Mouse (Mus musculus) gastrocnemius, adult 8-10 months (tissue): ENCODE measurements around the gene Slc35c2. TPM values are rescaled to one million over a fixed set of nuclear protein-coding genes. Genes with fewer than 3 reads are reported as not detected.

ENCODE experiments used
- DNase-seq, 2 experiments: peaks; one replicate each; pipeline ENCODE4 v3.0.0; 2022; ENCODE audit warnings: low spot score in 2 of 2
- total RNA-seq, 4 experiments: library from RNA; stranded (reverse); gene quantifications; 2 replicates each; pipeline ENCODE4 v1.2.4; 2022

The Slc35c2 gene
- total RNA-seq, 4 experiments from 2014 or later, result 20.6 to 26.6 (median 23.2) TPM

GRCm38 (mm10) chr2:165312381-165312780, 24.7 kb upstream of the Slc35c2 start:
- DNase-seq, result no peak

GRCm38 (mm10) chr2:165311577-165311976, 23.9 kb upstream of the Slc35c2 start:
- DNase-seq, result no peak

- DNase-seq, result no peak
These were observed 23.3 kb upstream of the Slc35c2 start for GRCm38 (mm10) chr2:165310818-165311425.

DNA sequence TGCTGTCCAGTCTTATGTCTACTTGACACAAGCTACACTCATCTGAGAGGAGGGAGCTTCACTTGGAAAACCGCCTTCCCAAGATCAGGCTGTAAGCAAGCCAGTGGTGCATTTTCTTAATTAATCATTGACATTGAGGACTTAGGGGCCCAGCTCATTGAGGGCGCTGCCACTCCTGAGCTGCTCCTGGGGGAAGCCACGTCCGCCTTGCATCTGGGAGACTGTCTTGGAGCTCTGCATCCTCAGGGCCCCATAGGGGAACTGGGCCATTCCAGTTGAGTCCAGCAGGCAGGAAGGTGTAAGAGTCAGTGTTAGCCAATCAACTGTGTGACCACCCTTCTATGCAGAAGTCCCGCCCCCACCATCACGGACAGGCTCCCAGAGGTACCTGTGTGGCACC, 20.1 kb upstream of the Slc35c2 start:
- DNase-seq, result no peak

DNA sequence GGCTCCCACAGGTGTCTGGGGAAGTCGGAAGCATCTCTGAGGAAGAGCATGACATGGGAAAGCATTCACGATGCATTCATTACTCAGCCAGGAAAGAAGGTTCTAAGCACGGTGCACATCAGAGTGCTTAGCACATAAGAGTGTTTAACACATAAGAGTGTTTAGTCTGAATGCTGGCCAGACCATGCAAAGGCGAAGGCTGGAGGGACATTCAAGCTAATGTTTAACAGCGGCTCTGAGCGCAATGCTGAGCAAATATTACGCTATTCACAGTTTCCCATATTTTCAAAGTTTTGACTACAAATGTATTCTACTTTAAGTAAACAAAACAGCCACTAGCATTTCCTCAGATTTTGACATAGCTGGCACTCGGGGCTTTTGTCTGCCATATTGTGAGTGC, 17.8 kb upstream of the Slc35c2 start:
- DNase-seq, result no peak

DNA sequence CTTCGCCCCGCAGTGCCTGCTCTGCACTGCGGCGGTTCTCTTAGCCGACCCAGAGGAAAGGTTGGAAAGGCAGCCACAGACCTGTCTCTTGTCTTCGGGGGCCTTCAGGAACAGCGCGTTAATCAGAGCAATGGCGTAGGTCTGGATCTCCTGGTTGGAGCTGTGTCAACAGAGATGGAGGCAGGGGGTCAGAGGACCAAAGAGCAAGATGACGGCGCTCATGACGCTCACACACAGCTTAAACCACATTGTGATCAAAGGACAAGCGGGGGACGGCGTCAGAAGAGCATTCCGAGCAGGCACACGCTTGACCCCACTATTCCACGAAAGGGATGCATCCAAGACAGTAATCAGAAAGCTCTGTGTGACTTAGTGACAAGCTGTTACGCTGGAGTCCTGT, 17.1 kb upstream of the Slc35c2 start:
- DNase-seq, result no peak

DNA sequence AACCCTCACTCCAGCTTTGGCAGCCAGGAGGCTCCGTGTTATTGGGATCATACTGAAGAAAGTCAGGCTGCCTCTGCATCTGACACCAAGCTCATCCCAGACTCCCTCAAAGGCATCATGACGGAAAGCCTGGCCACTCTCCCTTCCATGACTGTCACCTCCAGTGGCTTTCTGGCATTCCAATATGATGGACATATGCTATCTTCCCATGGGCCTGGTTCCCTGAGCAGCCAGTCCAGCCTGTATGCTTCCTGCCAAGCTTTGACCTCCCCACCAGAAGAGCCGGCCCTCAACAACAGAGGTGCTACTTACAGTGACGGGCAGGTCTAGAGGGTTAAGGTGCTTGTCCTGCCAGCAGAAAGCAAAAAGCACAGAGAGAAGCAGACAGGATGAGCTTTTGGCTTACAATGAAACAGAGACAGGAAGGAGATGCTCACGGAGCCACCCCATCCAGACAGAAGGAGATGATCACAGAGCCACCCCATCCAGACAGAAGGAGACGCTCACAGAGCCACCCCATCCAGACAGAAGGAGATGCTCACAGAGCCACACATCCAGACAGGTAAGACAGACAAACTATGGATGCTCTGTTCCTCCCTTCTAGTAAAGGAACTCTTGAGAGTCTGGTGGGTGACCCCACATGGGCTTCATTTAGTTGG, 15.8 kb upstream of the Slc35c2 start:
- DNase-seq, result no peak

DNA sequence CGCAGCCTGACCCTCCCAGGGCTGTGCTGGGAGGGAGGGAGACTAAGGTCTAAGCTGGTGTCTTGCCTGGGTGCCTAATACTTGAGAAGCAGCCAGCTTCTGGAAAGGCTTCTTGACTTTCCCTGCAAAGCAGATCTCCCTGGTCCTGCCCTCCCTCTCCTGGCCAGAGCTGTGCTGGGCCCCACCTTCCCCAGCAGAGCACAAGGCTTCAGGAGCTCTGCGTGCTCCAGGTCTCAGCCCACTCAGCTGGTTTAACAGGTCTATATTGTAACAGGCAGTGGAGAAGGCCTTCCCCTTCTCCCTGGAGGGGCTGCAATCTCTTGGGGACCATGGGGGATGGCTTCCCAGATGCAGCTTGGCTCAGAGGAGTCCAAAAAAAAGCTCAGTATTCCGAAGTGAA, 13.7 kb upstream of the Slc35c2 start:
- DNase-seq, result no peak

GRCm38 (mm10) chr2:165300885-165301284, 13.2 kb upstream of the Slc35c2 start:
- DNase-seq, result no peak

- no peak for DNase-seq
These were observed 12.8 kb upstream of the Slc35c2 start for GRCm38 (mm10) chr2:165300424-165300823.

DNA sequence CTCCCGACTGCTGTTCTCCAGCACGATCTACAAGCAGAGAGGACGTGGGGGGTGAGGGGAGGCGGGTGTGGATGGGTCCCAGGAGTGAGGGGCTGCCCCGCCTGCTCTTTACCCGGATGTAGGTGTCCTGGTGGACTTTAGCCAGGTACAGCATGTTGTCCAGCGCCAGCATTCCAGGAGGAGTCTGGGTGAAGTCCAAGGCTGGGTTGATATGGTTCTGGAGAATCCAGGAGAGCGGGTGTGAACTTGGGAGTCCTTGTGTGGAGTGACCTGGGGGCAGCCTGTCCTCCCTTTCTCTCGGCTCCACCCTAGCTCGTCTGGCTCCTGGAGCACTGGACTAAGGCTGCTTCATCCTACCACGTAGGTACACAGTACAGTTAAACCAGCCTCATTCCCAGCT, 9.8 kb upstream of the Slc35c2 start:
- no peak for DNase-seq

GRCm38 (mm10) chr2:165296571-165296970, 8.9 kb upstream of the Slc35c2 start:
- peak; percentile 10 to 60 for DNase-seq

GRCm38 (mm10) chr2:165288315-165289031, 804 bp upstream of the Slc35c2 start:
- DNase-seq, result peak; percentile 48 to 54

DNA sequence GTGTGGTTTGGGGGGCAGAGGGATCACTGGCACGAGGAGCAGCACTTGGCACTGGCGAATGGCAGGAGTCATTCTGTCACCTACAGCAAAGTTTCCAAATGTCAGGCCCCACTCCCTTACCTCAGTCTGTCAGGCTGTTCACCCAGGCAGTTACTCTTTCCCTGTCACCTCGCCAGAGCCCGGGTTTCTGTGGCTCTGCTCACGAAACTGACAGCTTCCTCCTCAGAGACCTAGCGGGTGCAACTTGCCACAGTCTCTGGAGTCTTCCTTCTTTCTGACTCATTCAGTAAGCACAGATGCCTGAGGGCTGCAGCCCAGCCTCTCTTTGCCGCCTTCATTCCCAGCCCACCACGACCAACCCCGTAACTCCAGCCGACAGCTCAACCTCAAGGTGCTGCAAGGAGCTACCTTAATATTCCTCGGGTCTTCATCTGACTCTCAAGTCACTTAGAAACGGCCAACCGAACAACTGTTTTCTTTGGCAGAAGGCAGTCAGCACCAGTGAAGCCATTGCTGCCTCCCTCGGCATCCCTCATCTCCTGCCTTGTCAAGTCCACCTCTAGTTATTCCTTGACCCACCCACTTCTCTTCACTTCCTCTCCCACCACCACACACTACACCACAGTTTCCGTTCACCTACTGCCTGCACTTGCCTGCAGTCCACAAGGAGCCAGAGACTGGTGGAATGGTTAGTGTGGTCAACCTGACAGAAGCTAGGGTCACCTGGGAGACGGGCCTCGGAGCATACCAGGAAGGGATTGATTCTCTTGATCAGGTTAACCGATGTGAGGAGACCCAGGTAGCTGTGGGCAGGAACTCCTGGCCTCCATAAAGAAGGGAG, 1.1 kb downstream of the Slc35c2 start:
- DNase-seq, result no peak

GRCm38 (mm10) chr2:165285621-165286020, 2.0 kb downstream of the Slc35c2 start:
- no peak for DNase-seq

DNA sequence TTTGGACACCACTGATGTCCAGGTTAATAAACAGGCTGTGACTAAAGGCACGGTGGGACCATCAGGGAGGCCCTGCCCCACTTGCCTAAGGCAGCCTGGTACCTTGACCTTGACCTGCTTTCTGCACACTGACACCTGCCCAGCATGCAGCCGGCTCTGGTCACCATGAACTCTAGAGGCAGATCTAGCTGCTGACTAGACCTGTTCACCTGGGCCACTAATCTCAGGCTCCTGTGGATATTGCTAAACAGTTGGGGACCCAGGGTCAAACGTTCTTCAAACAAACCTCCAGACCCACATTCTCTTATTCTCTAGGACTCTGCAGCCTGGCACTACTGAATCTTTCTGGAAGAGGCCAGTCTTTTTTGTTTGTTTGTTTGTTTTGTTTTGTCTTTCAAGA, 2.6 kb downstream of the Slc35c2 start:
- DNase-seq, result no peak

GRCm38 (mm10) chr2:165284377-165284776, 3.3 kb downstream of the Slc35c2 start:
- DNase-seq, result no peak

DNA sequence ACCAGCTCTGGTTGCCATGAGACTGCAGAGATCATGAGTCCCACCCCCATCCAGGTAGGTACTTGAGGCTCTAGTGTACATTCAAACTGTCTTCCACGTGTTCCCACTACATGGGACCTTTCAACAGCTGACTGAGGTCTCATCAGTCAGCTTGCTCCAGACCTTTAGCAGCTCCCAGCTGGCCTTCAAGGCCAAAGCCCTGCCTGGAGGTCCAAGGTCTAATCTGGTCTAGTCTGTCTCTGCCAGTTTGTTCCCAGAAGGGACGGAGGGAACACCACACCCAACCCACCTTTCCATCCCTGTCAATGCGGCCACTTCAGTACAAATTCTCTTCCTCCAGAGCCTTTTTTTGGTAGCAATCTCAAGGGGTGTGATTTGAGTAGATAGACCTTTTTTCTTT, 4.0 kb downstream of the Slc35c2 start:
- no peak for DNase-seq

- DNase-seq, result peak in 1 of 2 experiments; percentile 22
These were observed 5.8 kb downstream of the Slc35c2 start for GRCm38 (mm10) chr2:165281779-165282311.

GRCm38 (mm10) chr2:165279351-165279750, 8.3 kb downstream of the Slc35c2 start:
- DNase-seq, result no peak

GRCm38 (mm10) chr2:165277188-165277740, 10.4 kb downstream of the Slc35c2 start:
- DNase-seq, result no peak
